ENCODE assay signal across 16 mouse cellular contexts in genomic region chr11:97559549-97559948, GRCm38 (mm10). TPM values are rescaled to one million over a fixed set of nuclear protein-coding genes. Genes with fewer than 3 reads are reported as not detected.
A peak's percentile ranks its signal among the peaks of the same experiment; 100 is the strongest.
DNase-seq lines count a peak whose midpoint lies in the region; ATAC-seq and TF ChIP-seq lines count a peak whose summit lies in the region.
"Had no signal": no experiment of that assay in that cellular context is flagged by ENCODE, and none has a peak within 500 bp of the region (broad histone marks: within the 10 kb centered on the region; RNA-seq: fewer than 3 reads in every experiment).

No protein-coding gene starts in this region.

- TF ChIP-seq POLR2A in lung, adult 2 months (IDR thresholded peaks at IDR 0.05; ENCODE audit: borderline replicate concordance, extremely low read depth, low read depth, low read length), result no peak
- TF ChIP-seq POLR2A in ES-Bruce4 (IDR thresholded peaks at IDR 0.05; ENCODE audit: insufficient read depth, low read length), result no peak
- no peak for TF ChIP-seq POLR2A in embryonic fibroblast, embryonic 13.5 days (IDR thresholded peaks at IDR 0.05; ENCODE audit: low read depth, low read length)

- no peak overlapping the region for H3K4me3 ChIP-seq in gastrocnemius, adult 2 months
- H3K4me3 ChIP-seq in lung, adult 2 months (replicated peaks; ENCODE audit: extremely low read depth, low read depth, low read length), result no peak overlapping the region
- no peak overlapping the region for H3K4me3 ChIP-seq in ES-Bruce4 (ENCODE audit: low read depth, low read length)
- H3K4me3 ChIP-seq in embryonic fibroblast, embryonic 13.5 days (ENCODE audit: insufficient read depth, low read length), result no peak overlapping the region

- no peaks in the 10 kb centered on the region for H3K27me3 ChIP-seq in ES-Bruce4 (ENCODE audit: control insufficient read depth, insufficient read depth, low read length, poor library complexity, severe bottlenecking)

- ATAC-seq in megakaryocyte, adult 5-6 weeks (ENCODE audit: poor library complexity, severe bottlenecking), result no peak

- H3K9ac ChIP-seq in ES-Bruce4 (ENCODE audit: low read depth, poor library complexity, severe bottlenecking), result no peak overlapping the region

- no peak overlapping the region for H3K27ac ChIP-seq in gastrocnemius, adult 2 months
- no peak overlapping the region for H3K27ac ChIP-seq in ES-Bruce4 (ENCODE audit: insufficient read depth, low read length)
- no peak overlapping the region for H3K27ac ChIP-seq in embryonic fibroblast, embryonic 13.5 days (ENCODE audit: insufficient read depth, low read length)

- peak; percentile 31; the same call in 1 of the 2 replicates for TF ChIP-seq CTCF in gastrocnemius, adult 2 months (IDR thresholded peaks at IDR 0.05)
- peak; percentile 49 for TF ChIP-seq CTCF in lung, adult 2 months (IDR thresholded peaks at IDR 0.05; ENCODE audit: insufficient read depth, low read length)
- peak; percentile 93 for TF ChIP-seq CTCF in ES-Bruce4 (IDR thresholded peaks at IDR 0.05; ENCODE audit: low read depth, low read length)
- TF ChIP-seq CTCF in embryonic fibroblast, embryonic 13.5 days (IDR thresholded peaks at IDR 0.05; ENCODE audit: borderline replicate concordance, insufficient read depth, low read length), result peak; percentile 36; the same call in 1 of the 2 replicates

- no peaks in the 10 kb centered on the region; the same call in 1 of the 2 replicates for H3K4me1 ChIP-seq in lung, adult 2 months (ENCODE audit: control insufficient read depth, insufficient read depth, low read length)
- peaks cover 2% of the 10 kb centered on the region for H3K4me1 ChIP-seq in ES-Bruce4 (ENCODE audit: control insufficient read depth, insufficient read depth, low read length)
- no peaks in the 10 kb centered on the region for H3K4me1 ChIP-seq in embryonic fibroblast, embryonic 13.5 days (ENCODE audit: control insufficient read depth, insufficient read depth, low read length)

- intact Hi-C loops in gastrocnemius, adult 2 months (cut with DNase I), result no loop called here
- intact Hi-C loops in gastrocnemius, postnatal 36 days (cut with DNase I), result no loop called here

- H3K9me3 ChIP-seq in ES-Bruce4 (replicated peaks; ENCODE audit: control insufficient read depth, insufficient read depth, low read length, poor library complexity, severe bottlenecking), result no peaks in the 10 kb centered on the region

- WGBS in lung, adult 2 months, result 61% methylated on average over 4 of the region's 4 CpGs

- H3K36me3 ChIP-seq in ES-Bruce4 (ENCODE audit: control insufficient read depth, insufficient read depth, low read length, poor library complexity, severe bottlenecking), result no peaks in the 10 kb centered on the region

- 0 out of 2 replicates have a peak, but pooled peaks have one; percentile 11 for TF ChIP-seq EP300 in ES-Bruce4 (IDR thresholded peaks at IDR 0.05; ENCODE audit: insufficient read depth, low read depth, low read length)

- no peak for DNase-seq in gastrocnemius, adult 2 months
- DNase-seq in gastrocnemius, postnatal 36 days, result no peak
- DNase-seq in lung, adult 2 months, result no peak
- no peak for DNase-seq in lung, postnatal 10 days
- DNase-seq in gastrocnemius, adult 18-20 months (ENCODE audit: low spot score), result no peak
- DNase-seq: adrenal gland, postnatal 10 days; cerebellum, postnatal 36 days; heart, postnatal 10 days; kidney, postnatal 10 days; spleen, adult 18-20 months had no signal

RNA-seq across cellular contexts. Expression of gene Srcin1, which starts 16.4 kb away (rescaled TPM):
- 1 to 10 TPM in 1 of 2 experiments, under 1 TPM in 1; 0.61 to 1.2 TPM for total RNA-seq in gastrocnemius, adult 2 months (2021)
- total RNA-seq in gastrocnemius, postnatal 36 days (2021), result under 1 TPM; 0.59 to 0.72 TPM
- 6.4 and 7.0 TPM in 2 replicates for polyA plus RNA-seq in lung, adult 2 months (2012; rRNA removed)
- polyA plus RNA-seq in ES-Bruce4 (2011; ENCODE audit: insufficient read depth, insufficient read length, low read depth, missing spikeins), result 7.7 and 8.3 TPM in 2 replicates
- polyA plus RNA-seq in embryonic fibroblast, embryonic 13.5 days (2011; ENCODE audit: insufficient read length, low read depth, missing spikeins), result 0.18 TPM in 1 of 2 replicates, not detected in the other
- total RNA-seq in megakaryocyte, adult 5-6 weeks (2015), result not detected in 2 replicates
- total RNA-seq in megakaryocyte, adult 5-6 weeks (2017), result not detected in 2 replicates
- total RNA-seq in gastrocnemius, adult 18-20 months (2021), result 1 to 10 TPM; 1.3 to 1.9 TPM
- total RNA-seq: megakaryocyte-erythroid progenitor cell, adult 5-6 weeks had no signal

RNA-seq across cellular contexts. Expression of gene 4933428G20Rik, which starts 59.4 kb away (rescaled TPM):
- total RNA-seq in gastrocnemius, adult 2 months (2021), result not detected
- not detected for total RNA-seq in gastrocnemius, postnatal 36 days (2021)
- polyA plus RNA-seq in lung, adult 2 months (2012; rRNA removed), result 0.08 TPM in 1 of 2 replicates, not detected in the other
- not detected in 2 replicates for polyA plus RNA-seq in ES-Bruce4 (2011; ENCODE audit: insufficient read depth, insufficient read length, low read depth, missing spikeins)
- not detected in 2 replicates for polyA plus RNA-seq in embryonic fibroblast, embryonic 13.5 days (2011; ENCODE audit: insufficient read length, low read depth, missing spikeins)
- total RNA-seq in megakaryocyte, adult 5-6 weeks (2015), result not detected in 2 replicates
- not detected in 2 replicates for total RNA-seq in megakaryocyte, adult 5-6 weeks (2017)
- not detected for total RNA-seq in gastrocnemius, adult 18-20 months (2021)
- total RNA-seq: gastrocnemius, adult 8-10 months; heart, postnatal 10 days; megakaryocyte-erythroid progenitor cell, adult 5-6 weeks had no signal
- polyA plus RNA-seq: limb, embryonic 11.5 days had no signal

Comparison
In these comparisons a context has a peak if more than half of its experiments do, and no peak if none do; other contexts are left out.
1. CTCF ChIP-seq: peak in every context shown above with its lines; median percentile 93 in ES-Bruce4; 49 in lung, adult 2 months; 36 in embryonic fibroblast, embryonic 13.5 days; 31 in gastrocnemius, adult 2 months.